Mouse (Mus musculus): ENCODE measurements at regions not wholly inside any gene's neighbourhood (a gene's known extent, or its start where the extent isn't known, plus 50 kb on each side); places are given as distances from the start of the nearest gene placed in this dataset.

- no peak for ATAC-seq (ENCODE audit: insufficient read depth)
- DNase-seq: peak; percentile 64
- H3K27ac ChIP-seq (ENCODE audit: low read depth): no peak overlapping the region
- TF ChIP-seq CTCF (IDR thresholded peaks at IDR 0.05; ENCODE audit: low read depth): no peak
- no peaks in the 10 kb centered on the region for H3K36me3 ChIP-seq (ENCODE audit: insufficient read depth)
- no peak overlapping the region for H3K4me3 ChIP-seq (ENCODE audit: low read depth, low read length)
- 35% methylated on average over 2 of the region's 2 CpGs for WGBS
- H3K9ac ChIP-seq: no peak overlapping the region
- H3K9me3 ChIP-seq (ENCODE audit: low read depth, low read length): no peaks in the 10 kb centered on the region
- no peaks in the 10 kb centered on the region for H3K4me1 ChIP-seq (ENCODE audit: insufficient read depth)
- H3K27me3 ChIP-seq (ENCODE audit: insufficient read depth, low read length): no peaks in the 10 kb centered on the region
- H3K4me2 ChIP-seq: no peak overlapping the region
Measured at GRCm38 (mm10) chr9:68491151-68491550, 162.4 kb upstream of the Rora start.

- no peak overlapping the region for H3K4me3 ChIP-seq (ENCODE audit: low read depth, low read length)
Measured at GRCm38 (mm10) chr9:68521218-68521617, 132.4 kb upstream of the Rora start.

GRCm38 (mm10) chr9:68561767-68562552, 91.6 kb upstream of the Rora start:
- Histone ChIP-seq H3K4me3 (ENCODE audit: low read depth, low read length) (no peak overlapping the region), H3K36me3 (ENCODE audit: insufficient read depth) (no peaks in the 10 kb centered on the region), H3K9me3 (ENCODE audit: low read depth, low read length) (no peaks in the 10 kb centered on the region), H3K4me2 (no peak overlapping the region), H3K27me3 (ENCODE audit: insufficient read depth, low read length) (no peaks in the 10 kb centered on the region), H3K9ac (no peak overlapping the region), H3K27ac (ENCODE audit: low read depth) (no peak overlapping the region), H3K4me1 (ENCODE audit: insufficient read depth) (no peaks in the 10 kb centered on the region; the same call in 1 of the 2 replicates)
- DNase-seq (peak; percentile 57), ATAC-seq (ENCODE audit: insufficient read depth) (no peak)
- WGBS: 50% methylated on average over 14 of the region's 14 CpGs
- TF ChIP-seq CTCF (IDR thresholded peaks at IDR 0.05; ENCODE audit: low read depth): no peak

More at GRCm38 (mm10) chr9:68521218-68521617, 132.4 kb upstream of the Rora start:
- Histone ChIP-seq H3K27me3 (ENCODE audit: insufficient read depth, low read length) (no peaks in the 10 kb centered on the region), H3K9ac (no peak overlapping the region), H3K4me1 (ENCODE audit: insufficient read depth) (no peaks in the 10 kb centered on the region), H3K36me3 (ENCODE audit: insufficient read depth) (no peaks in the 10 kb centered on the region), H3K27ac (ENCODE audit: low read depth) (no peak overlapping the region), H3K4me2 (no peak overlapping the region), H3K9me3 (ENCODE audit: low read depth, low read length) (no peaks in the 10 kb centered on the region)
- DNase-seq: no peak
- TF ChIP-seq CTCF (IDR thresholded peaks at IDR 0.05; ENCODE audit: low read depth): no peak
- WGBS: 63% methylated on average over 5 of the region's 5 CpGs
- ATAC-seq (ENCODE audit: insufficient read depth): no peak

GRCm38 (mm10) chr9:68563206-68563605, 90.4 kb upstream of the Rora start:
- WGBS: 54% methylated on average over 4 of the region's 4 CpGs
- ATAC-seq (ENCODE audit: insufficient read depth): no peak
- Histone ChIP-seq H3K9me3 (ENCODE audit: low read depth, low read length) (no peaks in the 10 kb centered on the region), H3K27ac (ENCODE audit: low read depth) (no peak overlapping the region), H3K4me1 (ENCODE audit: insufficient read depth) (no peaks in the 10 kb centered on the region; the same call in 1 of the 2 replicates), H3K4me3 (ENCODE audit: low read depth, low read length) (no peak overlapping the region), H3K9ac (no peak overlapping the region), H3K4me2 (no peak overlapping the region), H3K36me3 (ENCODE audit: insufficient read depth) (no peaks in the 10 kb centered on the region), H3K27me3 (ENCODE audit: insufficient read depth, low read length) (no peaks in the 10 kb centered on the region)
- DNase-seq: peak; percentile 47
- TF ChIP-seq CTCF (IDR thresholded peaks at IDR 0.05; ENCODE audit: low read depth): no peak

- peak overlapping the region; percentile 6; the same call in 1 of the 2 replicates for H3K27ac ChIP-seq (ENCODE audit: low read depth)
- 29% methylated on average over 1 of the region's 1 CpGs for WGBS
Measured at GRCm38 (mm10) chr9:68585751-68586150, 67.8 kb upstream of the Rora start.

GRCm38 (mm10) chr9:68591023-68591422, 62.6 kb upstream of the Rora start:
- 85% methylated on average over 8 of the region's 8 CpGs for WGBS
- Histone ChIP-seq H3K9ac (no peak overlapping the region), H3K36me3 (ENCODE audit: insufficient read depth) (no peaks in the 10 kb centered on the region), H3K4me1 (ENCODE audit: insufficient read depth) (no peaks in the 10 kb centered on the region), H3K27ac (ENCODE audit: low read depth) (no peak overlapping the region), H3K4me3 (ENCODE audit: low read depth, low read length) (no peak overlapping the region), H3K9me3 (ENCODE audit: low read depth, low read length) (no peaks in the 10 kb centered on the region), H3K4me2 (no peak overlapping the region), H3K27me3 (ENCODE audit: insufficient read depth, low read length) (no peaks in the 10 kb centered on the region)
- DNase-seq (no peak), ATAC-seq (ENCODE audit: insufficient read depth) (no peak)
- no peak for TF ChIP-seq CTCF (IDR thresholded peaks at IDR 0.05; ENCODE audit: low read depth)

More at GRCm38 (mm10) chr9:68585751-68586150, 67.8 kb upstream of the Rora start:
- Histone ChIP-seq H3K9me3 (ENCODE audit: low read depth, low read length) (no peaks in the 10 kb centered on the region), H3K36me3 (ENCODE audit: insufficient read depth) (no peaks in the 10 kb centered on the region), H3K9ac (no peak overlapping the region), H3K4me1 (ENCODE audit: insufficient read depth) (0 out of 2 replicates have a peak, but pooled peaks cover 4% of the 10 kb centered on the region), H3K27me3 (ENCODE audit: insufficient read depth, low read length) (no peaks in the 10 kb centered on the region), H3K4me3 (ENCODE audit: low read depth, low read length) (no peak overlapping the region), H3K4me2 (no peak overlapping the region)
- DNase-seq: peak; percentile 70
- no peak for TF ChIP-seq CTCF (IDR thresholded peaks at IDR 0.05; ENCODE audit: low read depth)
- ATAC-seq (ENCODE audit: insufficient read depth): peak; percentile 47; the same call in 1 of the 2 replicates

- no peaks in the 10 kb centered on the region for H3K27me3 ChIP-seq (ENCODE audit: insufficient read depth, low read length)
- ATAC-seq (ENCODE audit: insufficient read depth): no peak
- TF ChIP-seq CTCF (IDR thresholded peaks at IDR 0.05; ENCODE audit: low read depth): no peak
- H3K4me1 ChIP-seq (ENCODE audit: insufficient read depth): no peaks in the 10 kb centered on the region
- no peak overlapping the region for H3K4me3 ChIP-seq (ENCODE audit: low read depth, low read length)
- no peaks in the 10 kb centered on the region for H3K9me3 ChIP-seq (ENCODE audit: low read depth, low read length)
- H3K27ac ChIP-seq (ENCODE audit: low read depth): no peak overlapping the region
- H3K4me2 ChIP-seq: no peak overlapping the region
- DNase-seq: no peak
- no peaks in the 10 kb centered on the region for H3K36me3 ChIP-seq (ENCODE audit: insufficient read depth)
- no peak overlapping the region for H3K9ac ChIP-seq
- WGBS: 85% methylated on average over 3 of the region's 3 CpGs
Measured at GRCm38 (mm10) chr9:68592976-68593375, 60.6 kb upstream of the Rora start.

Data from lung, embryonic 14.5 days (tissue).